Mouse (Mus musculus) E14TG2a.4 (cell line): ENCODE results near the gene Exoc6b.

Experiments used
- CTCF ChIP-seq: conservative IDR thresholded peaks from 2 replicates; pipeline ENCODE4 v1.5.1; 2014; ENCODE audit warnings: low read length
- NANOG ChIP-seq: IDR thresholded peaks from 2 replicates; pipeline ENCODE4 v1.6.1; 2014; ENCODE audit warnings: borderline replicate concordance, low read length, mixed read lengths
- POU5F1 ChIP-seq: IDR thresholded peaks from 2 replicates; pipeline ENCODE4 v1.6.1; 2014; ENCODE audit warnings: low read length, borderline replicate concordance

- no peak for TF ChIP-seq CTCF
- no peak for TF ChIP-seq NANOG
- no peak for TF ChIP-seq POU5F1
Measured at GRCm38 (mm10) chr6:84584783-84585685, 484.3 kb downstream of the Exoc6b start.
